Mouse (Mus musculus): Measurements from ENCODE around the gene Mast4.

Gene Mast4

GRCm38 (mm10) chr13:103119728-103120127, 214.6 kb downstream of the Mast4 start:
- no peak for DNase-seq (ENCODE audit: low spot score)

- DNase-seq (ENCODE audit: low spot score): no peak
These were observed 219.2 kb downstream of the Mast4 start for GRCm38 (mm10) chr13:103115116-103115515.

GRCm38 (mm10) chr13:103114274-103114673, 220.0 kb downstream of the Mast4 start:
- DNase-seq (ENCODE audit: low spot score): no peak

- DNase-seq (ENCODE audit: low spot score): peak; percentile 79
These were observed 224.4 kb downstream of the Mast4 start for GRCm38 (mm10) chr13:103109872-103110271.

DNA sequence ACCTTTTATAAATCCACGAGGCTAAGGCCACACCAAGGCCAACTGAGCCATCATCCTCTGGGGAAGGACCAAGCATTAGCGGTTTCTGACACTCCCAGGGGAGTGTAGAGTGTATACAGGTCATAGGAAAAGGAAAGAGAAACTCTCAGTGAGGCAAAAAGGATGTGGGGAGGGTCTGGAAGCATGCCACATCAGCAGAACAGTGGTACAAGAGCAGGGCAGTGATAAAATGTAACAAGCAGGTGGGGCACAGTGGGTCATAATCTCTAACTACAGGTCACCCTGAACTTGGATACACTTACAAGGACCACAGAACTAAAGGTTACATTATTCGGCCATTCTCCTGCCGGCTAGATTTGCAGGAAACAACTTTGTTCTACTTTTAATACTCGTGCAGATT, 226.9 kb downstream of the Mast4 start:
- DNase-seq (ENCODE audit: low spot score): no peak

DNA sequence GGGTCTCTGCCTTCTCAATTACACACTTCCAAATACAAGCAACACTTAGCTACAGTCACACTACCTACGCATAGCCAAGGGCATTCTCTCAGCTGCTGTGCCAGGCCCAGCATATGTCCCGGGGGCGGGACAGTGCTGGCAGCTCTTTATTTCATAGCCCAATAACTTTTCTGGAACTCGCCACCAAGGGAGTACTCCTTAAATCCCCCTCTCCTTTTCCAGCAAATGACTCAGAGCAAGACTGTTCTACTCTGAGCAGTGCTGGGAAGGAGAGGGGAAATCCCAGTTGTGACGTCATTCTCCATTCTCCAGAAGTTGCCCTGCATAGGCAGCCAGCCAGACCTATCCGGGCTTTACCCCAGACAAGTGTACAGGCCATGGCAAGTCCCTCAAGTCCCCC, 231.7 kb downstream of the Mast4 start:
- DNase-seq (ENCODE audit: low spot score): no peak

DNA sequence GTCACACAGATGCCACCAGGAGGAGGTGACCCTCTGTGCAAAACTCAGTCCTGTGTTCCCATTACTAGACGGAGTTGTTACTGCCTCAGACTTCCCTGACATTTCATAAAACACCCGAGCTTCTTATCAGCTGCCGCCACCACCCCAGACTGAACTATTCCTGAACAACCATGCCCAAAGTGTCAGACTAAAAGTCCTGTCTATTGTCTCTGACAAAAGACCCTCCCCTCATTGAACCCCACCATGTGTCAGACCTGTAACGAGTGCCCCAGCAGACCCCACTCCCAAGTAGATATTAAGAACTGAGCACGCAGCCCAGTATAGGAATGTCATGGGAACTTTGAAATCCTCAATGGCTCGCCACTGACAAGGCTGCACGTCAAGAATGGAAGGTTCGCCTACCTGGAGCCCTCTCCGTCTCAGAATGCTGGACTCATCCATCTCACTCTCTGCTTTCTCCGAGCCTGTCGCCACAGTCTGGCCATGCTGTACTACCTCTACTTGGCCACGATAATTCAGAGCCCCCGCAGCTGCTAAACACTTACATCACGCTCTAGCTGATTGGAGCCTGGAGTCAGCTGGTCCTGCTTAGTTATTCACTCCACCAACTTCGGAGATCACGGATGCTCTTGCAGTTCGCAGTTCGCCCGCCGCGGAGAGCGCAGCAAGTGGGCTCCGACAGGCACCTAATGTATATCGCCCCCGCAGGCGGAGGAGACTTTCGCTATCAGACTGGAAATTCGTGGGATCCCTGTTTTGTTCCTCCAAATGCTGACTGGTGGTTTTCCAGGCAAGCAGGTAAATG, 237.7 kb downstream of the Mast4 start:
- DNase-seq (ENCODE audit: low spot score): peak; percentile 33

- no peak for DNase-seq (ENCODE audit: low spot score)
These were observed 238.8 kb downstream of the Mast4 start for GRCm38 (mm10) chr13:103095491-103095890.

DNA sequence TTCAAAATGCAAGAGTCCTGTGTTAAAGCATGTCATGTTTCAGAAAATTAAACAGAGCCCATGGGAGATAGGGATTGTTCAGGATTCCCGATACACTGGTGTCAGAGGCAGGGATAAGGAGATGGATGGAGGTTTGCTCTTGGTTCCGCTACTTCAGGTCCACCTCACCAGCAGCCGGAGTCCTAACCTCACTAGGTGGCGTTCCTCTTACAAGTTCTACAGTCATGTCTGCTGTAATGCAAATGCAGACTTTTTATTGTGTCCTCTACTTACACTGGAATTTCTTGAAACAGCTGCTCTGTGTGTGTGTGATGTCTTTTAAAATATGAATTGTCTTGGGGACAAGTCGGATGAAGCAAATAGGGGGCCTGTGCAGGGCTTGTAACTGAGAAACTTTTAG, 239.7 kb downstream of the Mast4 start:
- DNase-seq (ENCODE audit: low spot score): no peak

DNA sequence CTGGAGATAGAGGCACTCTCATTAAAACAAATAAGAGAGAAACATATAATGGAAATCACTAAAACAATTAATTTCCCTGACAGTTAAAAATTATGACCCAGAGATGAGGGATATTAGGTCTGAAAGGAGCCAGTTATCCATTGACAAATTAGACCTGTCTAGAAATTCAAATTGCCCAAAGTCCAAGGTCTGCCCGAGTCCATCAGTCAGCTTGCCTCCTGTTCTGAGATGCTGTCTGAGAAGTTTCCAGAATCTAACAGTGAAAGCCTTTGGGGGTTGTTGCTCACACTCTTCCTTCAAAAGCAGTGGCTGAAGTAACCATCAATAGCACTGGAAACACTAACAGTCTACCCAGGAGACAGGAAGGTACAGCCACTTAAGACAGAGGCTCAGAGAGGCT, 240.6 kb downstream of the Mast4 start:
- no peak for DNase-seq (ENCODE audit: low spot score)

GRCm38 (mm10) chr13:103085540-103086121, 248.7 kb downstream of the Mast4 start:
- DNase-seq (ENCODE audit: low spot score): no peak

GRCm38 (mm10) chr13:103082891-103083290, 251.4 kb downstream of the Mast4 start:
- no peak for DNase-seq (ENCODE audit: low spot score)

- no peak for DNase-seq (ENCODE audit: low spot score)
These were observed 254.5 kb downstream of the Mast4 start for GRCm38 (mm10) chr13:103079806-103080205.

GRCm38 (mm10) chr13:103078815-103079214, 255.5 kb downstream of the Mast4 start:
- DNase-seq (ENCODE audit: low spot score): no peak

- no peak for DNase-seq (ENCODE audit: low spot score)
These were observed 260.8 kb downstream of the Mast4 start for GRCm38 (mm10) chr13:103073461-103073860.

DNA sequence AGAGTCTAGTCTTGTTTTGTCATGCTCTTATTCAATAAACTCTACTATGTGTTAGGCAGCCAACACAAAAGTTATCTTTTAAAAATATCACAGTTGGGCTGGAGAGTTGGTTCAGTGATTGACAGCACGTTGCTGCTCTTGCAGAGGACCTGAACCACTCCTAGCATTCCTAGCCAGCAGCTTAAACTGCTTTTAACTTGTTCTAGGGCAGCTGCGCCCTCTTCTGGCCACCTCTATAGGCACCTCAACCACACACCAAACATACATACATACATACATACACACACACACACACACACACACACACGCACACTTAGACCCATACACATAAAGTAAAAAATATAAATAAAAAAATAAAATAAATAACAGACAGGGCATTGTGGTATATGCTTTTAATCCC, 262.5 kb downstream of the Mast4 start:
- no peak for DNase-seq (ENCODE audit: low spot score)

DNA sequence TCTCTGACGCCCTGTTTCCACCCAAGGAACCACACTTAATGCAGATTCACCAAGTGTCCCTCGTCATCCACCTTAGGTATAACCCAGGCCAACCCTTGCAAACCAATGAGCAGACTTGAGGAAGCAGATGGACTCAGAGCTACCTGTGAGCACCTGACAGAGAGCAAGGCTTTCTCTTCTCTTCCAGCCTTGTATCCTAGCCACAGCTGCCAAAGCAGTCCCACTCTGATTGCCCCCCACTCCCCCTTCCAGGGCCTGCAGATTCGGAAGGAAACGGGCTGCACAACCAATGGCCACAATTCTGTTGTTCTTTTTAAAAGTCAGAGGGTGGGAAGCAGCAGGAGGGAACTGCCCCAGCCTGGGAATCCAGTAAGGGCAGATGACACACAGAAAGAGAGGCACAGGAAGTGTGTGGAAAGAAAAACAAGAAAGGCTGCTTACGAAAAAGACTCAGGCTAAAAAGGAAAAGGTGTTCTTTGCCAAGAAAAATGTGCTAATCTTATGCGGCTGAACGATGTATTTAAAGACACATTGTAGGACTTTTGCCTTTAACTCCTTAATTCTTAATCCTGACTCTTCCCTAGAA, 266.6 kb downstream of the Mast4 start:
- DNase-seq (ENCODE audit: low spot score): no peak

DNA sequence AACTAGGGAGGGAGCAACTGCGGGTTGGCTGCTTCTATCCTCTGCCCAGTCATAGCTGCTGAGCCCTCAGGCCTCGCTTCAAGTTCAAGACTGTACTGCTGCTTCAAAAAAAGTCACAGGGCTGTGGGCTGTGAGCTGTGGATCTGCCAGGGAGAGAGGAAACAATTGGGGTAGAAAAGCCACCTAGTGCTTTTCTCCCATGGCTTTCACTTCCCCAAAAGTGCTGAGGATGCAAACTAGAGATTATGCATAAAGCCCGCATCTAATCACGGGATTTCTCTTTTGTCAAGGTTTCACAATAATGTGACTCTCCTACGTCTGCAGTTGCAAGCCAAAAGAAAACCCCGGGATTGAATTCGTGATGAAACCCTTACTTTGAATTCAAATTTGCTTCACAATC, 268.9 kb downstream of the Mast4 start:
- DNase-seq (ENCODE audit: low spot score): no peak

- no peak for DNase-seq (ENCODE audit: low spot score)
These were observed 272.6 kb downstream of the Mast4 start for GRCm38 (mm10) chr13:103061680-103062079.

- no peak for DNase-seq (ENCODE audit: low spot score)
These were observed 274.2 kb downstream of the Mast4 start for GRCm38 (mm10) chr13:103059995-103060652.

GRCm38 (mm10) chr13:103056451-103056850, 277.8 kb downstream of the Mast4 start:
- DNase-seq (ENCODE audit: low spot score): no peak

DNA sequence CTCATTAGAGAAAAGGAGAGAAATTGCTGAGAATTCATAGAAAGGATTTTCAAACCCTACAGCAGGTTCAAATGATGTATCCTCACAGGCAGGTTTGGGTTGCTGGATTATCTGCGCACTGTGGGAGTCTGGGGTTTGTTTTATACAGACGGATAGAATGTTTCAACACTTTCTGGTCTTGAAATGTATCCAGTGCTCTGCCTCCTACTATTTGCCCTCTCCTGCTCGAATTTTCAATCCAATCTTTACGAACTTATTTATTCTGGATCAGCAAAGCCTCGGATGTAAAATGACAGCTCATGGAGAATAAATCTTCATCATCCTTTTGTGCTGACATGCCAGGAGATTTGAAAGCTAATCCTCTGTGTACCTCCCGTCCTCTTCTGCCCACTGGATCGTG, 281.6 kb downstream of the Mast4 start:
- no peak for DNase-seq (ENCODE audit: low spot score)

DNA sequence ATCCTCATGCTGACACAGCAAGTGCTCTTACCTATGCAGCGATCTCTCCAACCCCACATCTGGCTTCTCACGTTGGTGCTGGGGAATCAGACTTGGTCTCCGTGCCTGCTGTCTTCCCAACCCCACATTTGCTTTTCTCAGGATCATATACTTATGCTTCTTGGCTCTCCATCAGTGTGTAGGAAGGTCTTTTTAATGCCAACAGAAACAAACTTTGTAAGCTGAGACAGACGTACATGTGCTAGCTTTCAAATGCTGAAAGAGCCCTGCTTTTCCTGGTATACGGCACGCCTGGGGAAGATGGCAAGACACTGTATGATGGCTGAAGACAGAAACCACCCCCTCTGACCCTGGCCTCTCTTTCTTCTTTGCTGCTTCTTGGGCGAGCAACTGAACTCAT, 285.3 kb downstream of the Mast4 start:
- DNase-seq (ENCODE audit: low spot score): no peak
